Mouse (Mus musculus) embryonic fibroblast, embryonic 13.5 days (primary cell): ENCODE measurements around the gene Rftn2. TPM values are rescaled to one million over a fixed set of nuclear protein-coding genes. Genes with fewer than 3 reads are reported as not detected.

Experiments used
- H3K27ac ChIP-seq: 2 replicates; pipeline ENCODE4 v1.5.1; 2012; ENCODE audit warnings: low read length, control low read depth, inconsistent platforms; ENCODE audit not compliant: insufficient read depth
- H3K4me1 ChIP-seq: 2 replicates; pipeline ENCODE4 v1.6.1; 2011; ENCODE audit warnings: low read length; ENCODE audit not compliant: control insufficient read depth, insufficient read depth
- H3K4me3 ChIP-seq: 2 replicates; pipeline ENCODE4 v1.5.1; 2011; ENCODE audit warnings: mild to moderate bottlenecking, control low read depth, low read length; ENCODE audit not compliant: insufficient read depth
- CTCF ChIP-seq: IDR thresholded peaks from 2 replicates; pipeline ENCODE4 v1.5.1; 2011; ENCODE audit warnings: mild to moderate bottlenecking, control low read depth, low read length, moderate library complexity, borderline replicate concordance; ENCODE audit not compliant: insufficient read depth
- POLR2A ChIP-seq: IDR thresholded peaks from 2 replicates; pipeline ENCODE4 v1.6.1; 2011; ENCODE audit warnings: low read depth, mild to moderate bottlenecking, control low read depth, low read length, moderate library complexity
- polyA plus RNA-seq: library from polyadenylated mRNA; stranded (reverse); fragments of >200 nt; gene quantifications from 2 replicates; pipeline ENCODE4 v1.2.4, GENCODE M21; 2011; ENCODE audit warnings: low read depth; ENCODE audit not compliant: missing spikeins, insufficient read length

The Rftn2 gene
- polyA plus RNA-seq, 1 experiment: 14.3 TPM

DNA sequence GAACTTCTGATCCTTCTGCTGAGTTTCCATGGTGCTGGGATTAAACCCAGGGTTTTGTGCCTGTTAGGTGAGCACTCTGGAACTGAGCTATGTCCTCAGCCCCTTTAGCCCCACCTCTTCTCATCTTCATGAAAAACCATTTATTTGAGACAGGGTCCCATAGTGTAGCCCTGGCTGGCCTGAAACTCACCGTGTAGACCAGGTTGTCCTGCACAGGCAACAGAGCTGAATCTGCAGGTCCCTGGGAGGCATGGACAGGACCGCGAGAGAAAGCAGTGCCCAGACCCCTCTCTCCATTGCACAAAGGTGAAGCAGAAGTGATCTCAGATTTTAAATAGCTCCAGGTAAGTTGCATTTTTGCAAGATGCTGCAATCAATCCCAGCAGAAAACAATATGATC is 66.4 kb downstream of the Rftn2 start:
- no peaks in the 10 kb centered on the region for H3K4me1 ChIP-seq
- TF ChIP-seq CTCF (no peak), POLR2A (no peak)
- no peak overlapping the region for H3K27ac ChIP-seq
- H3K4me3 ChIP-seq: no peak overlapping the region

DNA sequence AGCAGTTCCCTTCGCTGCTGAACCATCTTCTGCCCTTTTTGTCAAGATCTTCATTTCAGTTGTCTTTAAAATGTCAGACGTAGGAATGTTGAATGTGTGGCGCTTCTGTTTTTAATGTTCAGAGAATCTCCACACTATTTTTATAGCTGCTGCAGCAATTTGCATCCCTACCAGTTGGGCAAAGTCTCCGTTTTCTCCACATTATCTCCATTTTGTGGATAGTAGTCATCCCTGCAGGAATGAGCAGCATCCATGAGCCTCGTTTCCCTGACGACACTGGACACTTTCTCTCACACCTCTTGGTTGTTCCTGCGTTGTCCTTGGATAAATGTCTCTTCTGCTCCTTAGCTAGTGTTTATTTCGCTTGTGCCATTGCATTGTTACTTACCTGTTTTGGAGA is 67.8 kb downstream of the Rftn2 start:
- Histone ChIP-seq H3K27ac (no peak overlapping the region), H3K4me1 (no peaks in the 10 kb centered on the region), H3K4me3 (no peak overlapping the region)
- TF ChIP-seq CTCF (no peak), POLR2A (no peak)

DNA sequence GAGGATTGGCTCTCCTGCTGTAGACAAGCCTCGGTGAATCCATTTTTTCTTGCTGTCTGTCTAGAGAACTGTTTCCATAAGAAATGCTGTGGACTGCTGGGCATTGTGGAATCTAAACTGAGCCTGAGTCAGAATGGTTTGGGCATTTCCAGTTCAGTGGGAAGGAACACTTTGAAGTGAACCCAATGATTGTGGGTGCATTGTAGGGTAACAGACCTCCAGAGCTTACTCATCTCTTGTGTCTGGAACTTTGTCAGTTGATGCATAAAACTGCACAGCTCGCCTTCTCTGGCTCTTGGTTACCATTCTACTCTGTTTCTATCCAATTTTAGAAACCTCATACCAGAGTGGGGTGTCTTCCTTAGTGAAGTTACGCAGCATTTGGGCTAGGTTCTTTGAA is 68.4 kb downstream of the Rftn2 start:
- H3K27ac ChIP-seq: no peak overlapping the region
- H3K4me1 ChIP-seq: no peaks in the 10 kb centered on the region
- H3K4me3 ChIP-seq: no peak overlapping the region
- no peak for TF ChIP-seq POLR2A
- TF ChIP-seq CTCF: no peak

DNA sequence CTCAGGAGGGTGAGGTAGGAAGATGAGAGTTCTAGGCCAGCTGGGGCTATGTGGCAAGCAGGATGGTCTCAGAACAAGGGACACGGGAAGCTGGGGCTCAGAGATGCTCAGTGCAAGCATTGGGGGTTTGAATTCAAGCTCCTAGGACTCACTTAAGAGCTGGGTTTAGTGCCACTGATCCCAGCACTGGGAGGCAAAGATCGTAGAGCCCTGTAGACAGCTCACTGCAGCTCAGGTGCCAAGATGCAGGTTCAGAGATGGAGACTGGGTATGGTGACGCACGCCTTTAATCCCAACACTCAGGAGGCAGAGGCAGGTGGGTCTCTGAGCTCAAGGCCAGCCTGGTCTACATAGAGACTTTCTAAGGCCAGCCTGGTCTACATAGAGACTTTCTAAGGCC is 69.3 kb downstream of the Rftn2 start:
- Histone ChIP-seq H3K27ac (no peak overlapping the region), H3K4me1 (no peaks in the 10 kb centered on the region), H3K4me3 (no peak overlapping the region)
- TF ChIP-seq CTCF: no peak
- no peak for TF ChIP-seq POLR2A

DNA sequence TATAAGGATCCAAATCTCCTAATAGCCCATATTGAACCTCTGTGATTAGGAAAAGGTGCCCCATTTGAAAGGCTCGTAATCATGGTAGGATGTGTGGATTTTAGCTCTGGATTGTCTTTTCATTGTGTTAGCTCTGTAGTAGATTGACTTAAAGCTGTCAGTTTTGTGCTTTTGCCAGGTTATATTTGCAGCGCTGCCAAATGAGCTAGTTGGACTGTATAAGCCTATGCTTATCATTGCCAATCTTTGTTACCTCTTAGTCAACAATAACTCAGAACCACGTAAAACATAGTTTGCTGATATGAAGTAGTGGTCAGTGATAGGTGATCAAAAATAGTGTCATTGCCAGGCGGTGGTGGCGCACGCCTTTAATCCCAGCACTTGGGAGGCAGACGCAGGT is 81.0 kb downstream of the Rftn2 start:
- H3K27ac ChIP-seq: no peak overlapping the region
- no peak overlapping the region for H3K4me3 ChIP-seq
- no peaks in the 10 kb centered on the region for H3K4me1 ChIP-seq
- TF ChIP-seq CTCF: no peak
- no peak for TF ChIP-seq POLR2A

DNA sequence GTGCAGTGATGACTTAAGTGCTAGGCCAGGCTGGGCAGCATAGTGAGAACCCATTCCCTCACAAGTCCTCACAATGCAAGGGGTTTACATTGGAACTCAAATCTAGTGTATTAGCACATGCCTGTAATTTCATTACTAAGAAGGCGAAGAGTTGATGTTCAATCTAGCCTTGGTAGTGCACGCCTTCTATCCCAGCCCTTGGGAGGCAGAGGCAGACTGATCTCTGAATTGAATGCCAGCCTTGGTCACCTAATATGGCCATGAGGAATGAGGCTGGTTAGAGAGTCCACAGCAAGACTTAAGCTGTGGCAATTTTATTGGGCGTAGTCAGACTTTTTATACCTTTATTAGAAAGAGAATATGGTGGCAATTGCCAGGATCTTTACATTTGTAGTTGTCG is 82.2 kb downstream of the Rftn2 start:
- Histone ChIP-seq H3K4me3 (no peak overlapping the region), H3K27ac (no peak overlapping the region), H3K4me1 (no peaks in the 10 kb centered on the region)
- no peak for TF ChIP-seq POLR2A
- TF ChIP-seq CTCF: no peak

DNA sequence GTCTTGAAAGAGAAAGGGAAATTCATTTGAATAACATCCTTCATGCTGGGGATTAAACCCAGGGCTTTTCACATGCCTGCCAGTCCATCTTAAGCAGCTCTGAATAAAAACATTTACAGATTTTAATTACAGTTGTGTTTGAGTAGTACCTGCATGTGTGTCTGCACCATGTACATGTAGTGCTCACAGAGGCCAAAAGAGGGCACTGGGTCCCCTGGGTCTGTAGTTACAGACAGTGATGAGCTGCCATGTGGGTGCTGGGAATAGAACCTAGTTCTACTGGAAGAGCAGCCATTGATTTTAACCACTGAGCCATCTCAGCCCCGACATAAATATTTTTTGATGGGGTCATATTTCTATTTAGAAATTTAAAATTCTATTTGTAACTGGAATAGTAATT is 90.7 kb downstream of the Rftn2 start:
- TF ChIP-seq POLR2A (no peak), CTCF (no peak)
- peaks cover 2% of the 10 kb centered on the region; the same call in 1 of the 2 replicates for H3K4me1 ChIP-seq

DNA sequence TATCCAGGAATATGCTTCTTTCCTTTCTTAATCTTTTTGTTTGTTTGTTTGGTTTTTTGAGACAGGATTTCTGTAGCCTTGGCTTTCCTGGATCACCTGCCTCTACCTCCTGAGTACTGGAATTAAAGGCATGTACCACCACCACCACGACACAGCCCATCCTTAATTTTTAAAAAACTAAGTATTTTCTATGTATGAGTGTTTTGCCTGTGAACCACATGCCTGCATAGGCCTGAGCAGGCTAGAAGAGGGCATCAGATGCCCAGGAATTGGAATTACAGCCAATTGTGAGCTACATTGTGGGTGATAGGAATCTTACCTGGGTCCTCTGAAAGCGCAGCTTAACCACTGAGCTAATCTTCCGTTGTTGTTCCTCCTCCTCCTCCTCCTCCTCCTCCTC is 92.3 kb downstream of the Rftn2 start:
- Histone ChIP-seq H3K4me3 (no peak overlapping the region), H3K4me1 (peaks cover 2% of the 10 kb centered on the region; the same call in 1 of the 2 replicates), H3K27ac (no peak overlapping the region)
- TF ChIP-seq POLR2A (no peak), CTCF (no peak)

More for the DNA sequence above, 90.7 kb downstream of the Rftn2 start:
- H3K4me3 ChIP-seq: no peak overlapping the region
- H3K27ac ChIP-seq: no peak overlapping the region

DNA sequence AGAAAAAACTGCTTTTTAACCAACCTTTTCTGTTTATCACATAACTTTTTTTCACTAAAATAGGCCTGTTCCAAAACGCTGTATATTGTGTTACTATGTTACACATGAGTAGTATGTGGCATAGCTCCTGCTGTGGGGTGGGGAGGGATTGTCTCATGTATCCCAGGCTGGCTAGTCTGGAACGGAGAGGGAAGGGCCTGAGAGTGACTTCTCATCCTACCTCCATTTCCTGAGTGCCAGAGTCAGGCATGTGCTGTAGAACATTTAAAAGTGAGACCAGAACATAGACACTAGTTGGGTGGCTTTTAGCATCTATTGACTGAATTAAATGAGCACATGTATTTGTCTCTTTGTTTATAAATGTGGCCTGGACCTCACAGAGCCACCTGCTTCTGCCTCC is 93.4 kb downstream of the Rftn2 start:
- H3K4me3 ChIP-seq: no peak overlapping the region
- H3K4me1 ChIP-seq: peaks cover 2% of the 10 kb centered on the region; the same call in 1 of the 2 replicates
- no peak for TF ChIP-seq POLR2A
- TF ChIP-seq CTCF: no peak
- H3K27ac ChIP-seq: no peak overlapping the region

DNA sequence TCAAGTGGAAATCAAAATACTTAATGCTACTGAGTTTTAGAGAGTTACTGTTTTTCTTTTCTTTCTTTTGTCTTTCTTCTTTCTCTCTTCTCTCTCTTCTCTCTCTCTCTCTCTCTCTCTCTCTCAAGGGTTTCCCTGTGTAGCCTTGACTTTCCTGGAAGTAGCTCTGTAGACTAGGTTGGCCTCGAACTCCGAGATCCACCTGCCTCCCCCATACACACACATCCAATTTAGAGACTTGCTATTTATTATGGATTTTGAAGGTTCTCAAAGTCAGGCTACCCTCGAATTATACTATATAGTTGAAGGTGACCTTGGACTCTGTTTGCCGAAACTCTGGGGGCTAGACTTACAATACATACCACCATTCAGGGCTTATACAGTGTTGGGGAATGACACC is 94.3 kb downstream of the Rftn2 start:
- Histone ChIP-seq H3K27ac (no peak overlapping the region), H3K4me1 (peaks cover 2% of the 10 kb centered on the region; the same call in 1 of the 2 replicates), H3K4me3 (peak overlapping the region; percentile 74)
- TF ChIP-seq POLR2A (no peak), CTCF (no peak)
